Mouse (Mus musculus): ENCODE measurements at regions not wholly inside any gene's neighbourhood (a gene's known extent, or its start where the extent isn't known, plus 50 kb on each side); places are given as distances from the start of the nearest gene placed in this dataset.

DNA sequence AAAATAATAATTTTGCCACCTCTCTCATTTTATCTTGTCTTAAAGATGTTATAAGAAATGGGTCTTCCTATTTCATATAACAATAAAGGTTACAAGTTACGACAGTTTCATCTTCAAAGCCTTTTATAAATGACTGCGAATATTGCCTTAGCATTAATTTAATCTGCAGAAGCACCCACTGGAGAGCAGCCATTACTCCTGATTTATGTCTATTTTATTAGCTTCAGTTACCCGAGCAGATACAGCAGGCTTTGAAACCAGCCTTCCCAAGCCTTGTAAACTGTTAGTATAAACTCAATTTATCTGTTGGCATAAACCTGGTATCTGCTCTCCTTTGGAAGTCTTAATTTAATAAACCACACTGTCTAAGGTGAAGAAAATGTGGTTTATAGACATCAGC is 2851.6 kb upstream of the Gm6569 start:
- Histone ChIP-seq H3K4me2 (no peak overlapping the region), H3K27ac (replicated peaks) (no peak overlapping the region), H3K36me3 (no peaks in the 10 kb centered on the region), H3K4me3 (replicated peaks) (no peak overlapping the region), H3K9ac (replicated peaks) (no peak overlapping the region), H3K4me1 (no peaks in the 10 kb centered on the region), H3K9me3 (replicated peaks) (no peaks in the 10 kb centered on the region), H3K27me3 (replicated peaks) (no peaks in the 10 kb centered on the region)
- WGBS, result 24% methylated on average over 3 of the region's 3 CpGs
- ATAC-seq (ENCODE audit: low FRiP score), result no peak

DNA sequence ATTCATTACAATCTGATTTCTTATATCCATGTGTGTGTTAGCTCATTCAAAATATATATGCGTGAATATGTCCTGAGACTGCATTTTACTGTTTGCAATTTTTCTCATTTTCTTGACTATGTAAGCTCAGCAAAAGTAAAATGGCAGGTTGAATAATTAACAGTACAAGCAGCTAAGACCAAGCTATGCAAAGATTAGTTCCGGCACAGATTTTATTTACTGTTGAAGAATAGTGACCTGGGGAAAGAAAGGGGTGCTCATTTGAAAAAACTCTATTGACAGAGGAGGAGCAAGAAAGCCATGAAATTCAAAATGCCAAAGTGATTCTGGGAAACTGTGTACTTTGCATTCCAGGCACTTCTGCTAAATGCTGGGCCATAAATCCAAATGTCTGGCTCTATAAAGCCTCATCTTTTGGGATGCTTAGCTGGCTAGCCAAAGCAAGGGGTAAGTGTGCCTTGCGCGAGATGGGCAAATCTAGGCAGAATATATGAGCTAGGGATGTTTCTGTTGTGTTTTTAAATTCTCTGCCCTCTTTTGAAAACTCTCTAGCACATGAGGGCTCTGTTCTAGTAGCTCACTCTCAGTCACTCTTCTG is 2846.3 kb upstream of the Gm6569 start:
- WGBS, result 25% methylated on average over 4 of the region's 4 CpGs
- Histone ChIP-seq H3K4me3 (replicated peaks) (no peak overlapping the region), H3K36me3 (no peaks in the 10 kb centered on the region), H3K9ac (replicated peaks) (no peak overlapping the region), H3K27ac (replicated peaks) (no peak overlapping the region), H3K9me3 (replicated peaks) (no peaks in the 10 kb centered on the region), H3K27me3 (replicated peaks) (no peaks in the 10 kb centered on the region), H3K4me2 (no peak overlapping the region), H3K4me1 (peaks cover 3% of the 10 kb centered on the region; the same call in 1 of the 2 replicates)
- ATAC-seq (ENCODE audit: low FRiP score), result no peak

GRCm38 (mm10) chr15:70993397-70993796 is 2841.0 kb upstream of the Gm6569 start:
- H3K4me3 ChIP-seq (replicated peaks), result no peak overlapping the region
- no peak for ATAC-seq (ENCODE audit: low FRiP score)
- H3K36me3 ChIP-seq, result no peaks in the 10 kb centered on the region
- H3K27me3 ChIP-seq (replicated peaks), result no peaks in the 10 kb centered on the region
- H3K27ac ChIP-seq (replicated peaks), result no peak overlapping the region
- peaks cover 1% of the 10 kb centered on the region; the same call in 1 of the 2 replicates for H3K4me1 ChIP-seq
- no peaks in the 10 kb centered on the region for H3K9me3 ChIP-seq (replicated peaks)
- H3K9ac ChIP-seq (replicated peaks), result no peak overlapping the region
- 56% methylated on average over 4 of the region's 4 CpGs for WGBS
- no peak overlapping the region for H3K4me2 ChIP-seq

GRCm38 (mm10) chr15:71010362-71010761 is 2824.0 kb upstream of the Gm6569 start:
- Histone ChIP-seq H3K4me3 (replicated peaks) (no peak overlapping the region), H3K4me1 (no peaks in the 10 kb centered on the region), H3K36me3 (no peaks in the 10 kb centered on the region), H3K27ac (replicated peaks) (no peak overlapping the region), H3K27me3 (replicated peaks) (no peaks in the 10 kb centered on the region), H3K9me3 (replicated peaks) (no peaks in the 10 kb centered on the region), H3K4me2 (no peak overlapping the region), H3K9ac (replicated peaks) (no peak overlapping the region)
- ATAC-seq (ENCODE audit: low FRiP score), result no peak
- 23% methylated on average over 2 of the region's 2 CpGs for WGBS

GRCm38 (mm10) chr15:71010773-71011172 is 2823.6 kb upstream of the Gm6569 start:
- Histone ChIP-seq H3K4me1 (no peaks in the 10 kb centered on the region), H3K27ac (replicated peaks) (no peak overlapping the region), H3K4me2 (no peak overlapping the region), H3K36me3 (no peaks in the 10 kb centered on the region), H3K4me3 (replicated peaks) (no peak overlapping the region), H3K9me3 (replicated peaks) (no peaks in the 10 kb centered on the region), H3K9ac (replicated peaks) (no peak overlapping the region), H3K27me3 (replicated peaks) (no peaks in the 10 kb centered on the region)
- ATAC-seq (ENCODE audit: low FRiP score), result no peak
- WGBS, result 15% methylated on average over 5 of the region's 5 CpGs

DNA sequence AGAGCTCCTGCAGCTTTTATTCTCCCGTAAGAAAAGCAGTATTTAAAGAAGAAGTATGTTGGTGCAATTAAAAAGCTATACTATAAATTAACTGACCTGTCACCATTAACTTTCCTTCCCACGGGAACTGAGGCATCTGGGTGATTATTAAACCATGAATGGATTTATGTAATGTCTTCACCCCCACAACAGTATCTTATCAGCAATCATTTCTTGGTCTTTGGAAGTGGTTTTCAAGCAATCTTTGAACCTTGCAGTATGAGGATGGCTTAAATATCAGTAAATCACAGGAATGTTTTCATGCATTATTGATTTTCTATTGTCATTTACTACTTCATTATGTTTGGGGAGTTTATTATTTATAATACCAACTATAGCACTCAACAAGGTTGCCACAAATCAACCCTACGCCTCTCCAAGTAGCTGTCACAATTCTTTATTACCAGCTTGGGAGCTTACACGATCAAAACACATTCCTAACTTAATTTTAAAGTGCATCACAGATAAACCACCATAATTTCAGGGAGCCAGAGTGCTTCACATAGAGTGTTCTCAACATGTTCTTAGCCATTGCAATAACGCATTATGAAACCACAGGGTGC is 2780.0 kb upstream of the Gm6569 start:
- Histone ChIP-seq H3K27me3 (replicated peaks) (no peaks in the 10 kb centered on the region), H3K4me1 (no peaks in the 10 kb centered on the region), H3K27ac (replicated peaks) (no peak overlapping the region), H3K4me2 (no peak overlapping the region), H3K9ac (replicated peaks) (no peak overlapping the region), H3K4me3 (replicated peaks) (no peak overlapping the region), H3K36me3 (no peaks in the 10 kb centered on the region), H3K9me3 (replicated peaks) (no peaks in the 10 kb centered on the region)
- 31% methylated on average over 5 of the region's 5 CpGs for WGBS
- peak; percentile 45; the same call in 1 of the 2 replicates for ATAC-seq (ENCODE audit: low FRiP score)

DNA sequence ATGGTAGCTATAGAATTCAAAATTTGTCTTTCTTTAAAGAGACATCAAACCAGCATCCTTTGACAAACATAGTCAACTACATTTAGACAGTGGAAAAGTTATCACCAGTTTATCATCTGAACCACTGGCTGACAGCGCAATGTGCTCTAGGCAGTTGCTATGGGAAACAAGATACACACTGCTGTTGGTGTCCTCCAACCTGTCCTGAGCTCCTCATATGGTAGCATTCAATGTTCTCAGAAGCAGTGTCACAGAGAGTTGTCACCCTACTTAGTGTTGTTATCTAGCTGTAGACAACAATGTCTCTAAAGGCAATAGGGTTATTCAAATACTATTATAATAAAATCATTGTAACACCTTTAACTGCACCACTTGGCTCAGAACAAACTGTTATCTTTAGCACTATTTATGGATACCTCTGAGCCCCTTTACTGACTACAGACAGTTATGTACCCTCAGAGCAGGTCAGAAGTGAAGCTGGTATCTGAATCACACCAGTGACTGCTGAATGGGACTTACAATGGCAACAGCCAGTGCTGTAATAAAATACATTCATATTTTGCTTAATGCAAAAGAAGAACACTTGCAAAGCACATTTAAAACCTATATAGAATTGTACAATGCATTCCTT is 2747.9 kb upstream of the Gm6569 start:
- Histone ChIP-seq H3K4me2 (no peak overlapping the region), H3K27me3 (replicated peaks) (no peaks in the 10 kb centered on the region), H3K36me3 (no peaks in the 10 kb centered on the region), H3K4me1 (no peaks in the 10 kb centered on the region), H3K27ac (replicated peaks) (no peak overlapping the region), H3K9me3 (replicated peaks) (no peaks in the 10 kb centered on the region), H3K4me3 (replicated peaks) (no peak overlapping the region), H3K9ac (replicated peaks) (no peak overlapping the region)
- ATAC-seq (ENCODE audit: low FRiP score), result no peak
- WGBS, result 94% methylated on average over 1 of the region's 1 CpGs

GRCm38 (mm10) chr15:71099111-71099510 is 2735.2 kb upstream of the Gm6569 start:
- Histone ChIP-seq H3K4me1 (no peaks in the 10 kb centered on the region), H3K9me3 (replicated peaks) (no peaks in the 10 kb centered on the region), H3K27me3 (replicated peaks) (no peaks in the 10 kb centered on the region), H3K36me3 (no peaks in the 10 kb centered on the region), H3K4me3 (replicated peaks) (no peak overlapping the region), H3K4me2 (no peak overlapping the region), H3K9ac (replicated peaks) (no peak overlapping the region), H3K27ac (replicated peaks) (no peak overlapping the region)
- ATAC-seq (ENCODE audit: low FRiP score), result no peak
- WGBS, result 51% methylated on average over 3 of the region's 3 CpGs

GRCm38 (mm10) chr15:71129802-71130201 is 2704.6 kb upstream of the Gm6569 start:
- no peaks in the 10 kb centered on the region for H3K4me1 ChIP-seq
- no peak overlapping the region for H3K9ac ChIP-seq (replicated peaks)
- no peak for ATAC-seq (ENCODE audit: low FRiP score)
- H3K27ac ChIP-seq (replicated peaks), result no peak overlapping the region
- no peaks in the 10 kb centered on the region for H3K36me3 ChIP-seq
- H3K9me3 ChIP-seq (replicated peaks), result no peaks in the 10 kb centered on the region
- no peaks in the 10 kb centered on the region for H3K27me3 ChIP-seq (replicated peaks)
- no peak overlapping the region for H3K4me2 ChIP-seq
- no peak overlapping the region for H3K4me3 ChIP-seq (replicated peaks)

DNA sequence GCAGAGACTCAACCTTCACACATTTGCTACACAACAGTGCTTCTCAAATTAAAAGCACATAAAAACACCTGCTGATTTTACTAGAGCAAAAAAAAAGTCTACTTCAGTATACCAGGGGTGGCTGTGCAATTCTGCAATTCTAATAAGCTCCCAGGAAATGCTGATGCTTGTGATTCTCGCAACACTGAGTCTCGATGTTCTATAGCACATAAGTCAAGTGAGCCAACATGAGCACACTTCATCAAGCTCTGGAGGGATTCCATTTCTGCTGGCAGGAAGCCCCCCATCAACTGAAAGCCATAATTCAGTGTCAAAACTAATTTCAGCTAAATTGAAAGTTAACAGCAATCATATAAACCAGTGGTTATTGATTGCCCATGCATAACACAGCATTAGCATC is 2676.7 kb upstream of the Gm6569 start:
- no peaks in the 10 kb centered on the region for H3K9me3 ChIP-seq (replicated peaks)
- H3K9ac ChIP-seq (replicated peaks), result no peak overlapping the region
- 0 out of 2 replicates have a peak, but pooled peaks have one; percentile 24 for ATAC-seq (ENCODE audit: low FRiP score)
- H3K4me1 ChIP-seq, result no peaks in the 10 kb centered on the region
- H3K36me3 ChIP-seq, result no peaks in the 10 kb centered on the region
- H3K27ac ChIP-seq (replicated peaks), result no peak overlapping the region
- 61% methylated on average over 2 of the region's 2 CpGs for WGBS
- H3K4me3 ChIP-seq (replicated peaks), result no peak overlapping the region
- H3K4me2 ChIP-seq, result no peak overlapping the region
- H3K27me3 ChIP-seq (replicated peaks), result no peaks in the 10 kb centered on the region

DNA sequence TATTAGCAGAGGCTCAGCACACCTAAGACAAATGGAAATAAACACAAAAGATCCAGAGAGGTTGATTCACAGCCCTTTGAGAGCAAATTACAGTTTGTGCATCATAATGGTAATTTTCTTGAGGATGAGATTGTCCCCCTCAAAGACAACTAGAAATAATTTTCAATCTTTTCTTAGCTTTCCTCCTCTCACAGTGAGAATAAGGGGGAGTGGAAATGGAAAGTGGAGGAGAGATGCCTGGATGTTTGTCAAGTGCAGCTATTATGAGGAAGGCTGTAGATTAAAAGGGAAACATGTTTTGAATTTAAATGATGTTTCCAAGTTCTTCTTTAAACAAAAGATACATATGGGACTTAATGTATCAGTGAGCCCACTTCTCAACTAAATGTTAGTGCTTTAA is 2672.3 kb upstream of the Gm6569 start:
- ATAC-seq (ENCODE audit: low FRiP score), result no peak
- H3K4me3 ChIP-seq (replicated peaks), result no peak overlapping the region
- no peaks in the 10 kb centered on the region for H3K4me1 ChIP-seq
- no peak overlapping the region for H3K4me2 ChIP-seq
- H3K27me3 ChIP-seq (replicated peaks), result no peaks in the 10 kb centered on the region
- no peaks in the 10 kb centered on the region for H3K9me3 ChIP-seq (replicated peaks)
- no peak overlapping the region for H3K27ac ChIP-seq (replicated peaks)
- H3K9ac ChIP-seq (replicated peaks), result no peak overlapping the region
- H3K36me3 ChIP-seq, result no peaks in the 10 kb centered on the region

GRCm38 (mm10) chr15:71195011-71195739 is 2639.2 kb upstream of the Gm6569 start:
- Histone ChIP-seq H3K4me3 (replicated peaks) (no peak overlapping the region), H3K9ac (replicated peaks) (no peak overlapping the region), H3K27me3 (replicated peaks) (no peaks in the 10 kb centered on the region), H3K27ac (replicated peaks) (no peak overlapping the region), H3K9me3 (replicated peaks) (no peaks in the 10 kb centered on the region), H3K36me3 (no peaks in the 10 kb centered on the region), H3K4me1 (no peaks in the 10 kb centered on the region), H3K4me2 (no peak overlapping the region)
- WGBS, result 58% methylated on average over 11 of the region's 11 CpGs
- no peak for ATAC-seq (ENCODE audit: low FRiP score)

Measured in neural tube, embryonic 15.5 days (tissue).